Mouse (Mus musculus) gastrocnemius, postnatal 36 days (tissue): Measurements from ENCODE around the gene Agap2. TPM values are rescaled to one million over a fixed set of nuclear protein-coding genes. Genes with fewer than 3 reads are reported as not detected.
"Not testable (repeated sequence)": the region's sequence is repeated elsewhere in the genome, so short reads cannot be mapped to it uniquely, and the experiment has no call there.

Experiments used
- DNase-seq, 2 experiments: peaks; one replicate each; pipeline ENCODE4 v3.0.0; 2022
- intact Hi-C: fragments of 180-260 bp; cut with DNase I; formaldehyde crosslinking; loops from one replicate; pipeline ENCODE4 v1.15.1; 2025
- total RNA-seq, 2 experiments: library from RNA; stranded (reverse); gene quantifications; 2 replicates each; pipeline ENCODE4 v1.2.3; 2021

Gene Agap2
- total RNA-seq, 2 experiments from 2014 or later = 2.1 to 2.9 TPM

DNA sequence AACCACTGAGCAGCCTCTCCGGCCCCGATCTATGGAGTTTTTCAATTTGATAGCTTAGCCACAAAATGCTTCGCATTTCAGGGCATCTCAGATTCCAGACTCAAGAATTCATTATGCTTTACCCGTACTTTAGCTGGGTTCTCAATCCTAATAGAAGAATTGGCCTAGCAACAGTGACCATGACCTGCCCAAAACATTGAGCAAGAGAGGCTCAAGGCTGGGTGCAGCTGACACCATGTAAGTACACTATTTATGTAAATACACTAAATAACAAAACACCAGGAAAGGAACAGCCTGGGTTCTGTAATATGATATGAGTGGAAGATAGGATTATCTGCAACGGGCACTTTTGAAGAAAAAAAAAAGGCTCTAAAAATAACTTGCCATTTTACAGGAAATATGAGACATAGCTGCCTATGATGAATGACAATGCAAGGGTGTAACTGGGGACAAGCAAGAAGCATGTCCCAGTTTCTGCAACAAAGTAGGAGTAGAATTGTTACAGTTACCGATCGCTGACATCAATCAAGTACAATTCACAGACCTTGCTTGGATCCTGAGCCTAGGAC lies 52.7 kb downstream of the Agap2 start:
- intact Hi-C loops = loop anchor here (5.0 kb wide), 1 partner anchor 40 kb away; the partner anchor contains the start of gene B4galnt1
- DNase-seq = no peak

- intact Hi-C loops = loop anchor here (5.0 kb wide), 1 partner anchor 38 kb away; the partner anchor contains the start of gene B4galnt1
- DNase-seq = no peak
Measured at GRCm38 (mm10) chr10:127129431-127129830, 54.3 kb downstream of the Agap2 start.

GRCm38 (mm10) chr10:127132469-127132868 lies 57.4 kb downstream of the Agap2 start:
- DNase-seq = no peak
- intact Hi-C loops = no loop called here

- intact Hi-C loops = not testable (repeated sequence)
Measured at GRCm38 (mm10) chr10:127134394-127135035, 59.4 kb downstream of the Agap2 start.

DNA sequence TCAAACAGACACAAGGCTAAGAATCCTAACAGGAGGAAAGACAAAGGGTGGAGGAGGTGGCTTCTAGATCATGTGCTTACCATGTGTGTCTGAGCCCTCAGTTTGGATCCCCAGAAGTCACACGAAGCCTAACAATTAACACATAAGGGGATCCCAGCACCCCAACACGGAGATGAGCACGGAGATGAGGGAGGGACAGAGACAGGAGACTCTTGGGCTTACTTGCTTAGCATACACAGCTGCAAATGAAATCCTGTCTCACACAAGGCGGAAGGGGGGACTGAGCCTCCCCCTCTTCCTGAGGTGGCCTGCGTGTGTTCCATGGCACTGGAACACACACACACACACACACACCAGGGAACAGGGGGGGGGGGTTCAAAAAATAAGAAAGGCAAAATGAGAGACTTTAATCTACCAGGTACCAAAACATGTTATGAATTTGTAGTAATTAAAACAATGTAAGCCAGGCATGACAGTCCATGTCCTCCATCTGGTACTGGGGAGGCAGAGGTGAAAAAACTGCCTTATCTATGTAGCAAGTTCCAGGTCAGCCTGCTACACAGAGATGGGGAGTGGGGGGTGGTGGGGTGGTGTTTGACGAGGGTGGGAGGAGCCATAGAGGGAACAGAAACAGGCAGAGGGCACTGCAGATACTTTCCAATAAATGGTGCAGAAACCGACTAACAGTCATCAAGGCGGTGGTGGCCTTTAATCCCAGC lies 60.2 kb downstream of the Agap2 start:
- no peak for DNase-seq
- intact Hi-C loops = no loop called here

More at GRCm38 (mm10) chr10:127134394-127135035, 59.4 kb downstream of the Agap2 start:
- not testable (repeated sequence) for DNase-seq

GRCm38 (mm10) chr10:127136510-127136909 lies 61.4 kb downstream of the Agap2 start:
- no peak for DNase-seq
- intact Hi-C loops = no loop called here

GRCm38 (mm10) chr10:127137896-127138295 lies 62.8 kb downstream of the Agap2 start:
- intact Hi-C loops = no loop called here
- DNase-seq = no peak

- intact Hi-C loops = no loop called here
Measured at GRCm38 (mm10) chr10:127138328-127139141, 63.5 kb downstream of the Agap2 start.

DNA sequence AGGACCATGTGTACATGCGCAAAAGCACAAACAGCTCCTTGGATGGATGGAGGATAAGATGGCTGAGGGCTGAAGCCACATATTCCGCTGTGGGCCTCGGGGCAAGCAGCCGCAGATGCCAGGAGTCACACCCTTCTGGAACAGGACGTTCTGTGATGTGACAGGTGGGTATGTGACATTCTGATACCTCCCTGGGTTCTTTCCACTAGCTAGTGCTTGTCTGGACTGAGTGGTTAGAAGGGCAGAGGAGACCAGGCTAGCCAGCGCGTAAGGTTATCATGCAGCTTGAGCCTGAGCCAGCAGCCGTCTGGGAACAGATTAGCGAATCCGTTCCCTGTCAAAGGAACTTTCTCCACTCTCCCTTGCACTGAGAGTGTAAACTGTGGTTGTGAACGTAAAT lies 65.9 kb downstream of the Agap2 start:
- intact Hi-C loops = no loop called here
- DNase-seq = no peak

More at GRCm38 (mm10) chr10:127138328-127139141, 63.5 kb downstream of the Agap2 start:
- DNase-seq = no peak

DNA sequence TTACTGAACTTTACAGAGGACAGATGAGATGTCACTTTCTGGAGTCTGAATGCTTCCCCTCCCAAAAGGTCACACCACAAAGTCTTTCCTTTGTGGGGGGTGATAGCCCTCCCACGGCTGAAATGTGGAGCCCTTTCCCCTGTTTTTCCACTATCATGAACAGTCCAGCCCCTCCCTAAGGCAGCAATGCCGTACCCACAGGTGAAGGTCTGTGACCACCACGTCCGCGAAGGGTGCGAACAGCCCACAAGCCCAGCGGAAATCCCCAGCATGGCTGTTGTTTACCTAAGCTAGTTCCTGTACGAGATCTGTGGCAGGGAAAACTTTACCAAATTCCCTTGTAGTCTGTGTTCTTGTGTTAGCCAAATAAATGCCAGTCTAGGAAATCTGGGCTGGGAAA lies 66.4 kb downstream of the Agap2 start:
- intact Hi-C loops = no loop called here
- DNase-seq = no peak

Other genes starting within 250 kb of the Agap2 start
- 1 to 10 TPM; 1.3 to 1.7 TPM for gene Atp23, start 173.9 kb upstream of the Agap2 start, total RNA-seq
- gene Ctdsp2, start 96.6 kb upstream of the Agap2 start, total RNA-seq = 100 to 1,000 TPM in 1 of 2 experiments, 10 to 100 TPM in 1; 83.2 to 103 TPM
- gene Avil, start 74.6 kb upstream of the Agap2 start, total RNA-seq = 1 to 10 TPM; 1.8 to 2.0 TPM
- 10 to 100 TPM; 20.5 to 21.7 TPM for gene Tsfm, start 44.4 kb upstream of the Agap2 start, total RNA-seq
- 10 to 100 TPM in 1 of 2 experiments, 1 to 10 TPM in 1; 8.2 to 10.0 TPM for gene Mettl1, start 33.9 kb upstream of the Agap2 start, total RNA-seq
- under 1 TPM in 1 of 2 experiments, not detected in 1; 0.10 TPM for gene Eef1akmt3, start 33.8 kb upstream of the Agap2 start, total RNA-seq
- gene Cyp27b1, start 27.0 kb upstream of the Agap2 start, total RNA-seq = under 1 TPM; 0.10 to 0.15 TPM
- gene March9, start 15.1 kb upstream of the Agap2 start, total RNA-seq = under 1 TPM; 0.64 to 0.66 TPM
- gene Cdk4, start 11.8 kb upstream of the Agap2 start, total RNA-seq = 10 to 100 TPM; 29.7 to 38.9 TPM
- 10 to 100 TPM; 22.1 to 25.0 TPM for gene Tspan31, start 5.0 kb upstream of the Agap2 start, total RNA-seq
- gene Os9, start 45.8 kb downstream of the Agap2 start, total RNA-seq = 10 to 100 TPM; 10.7 to 11.4 TPM
- 1 to 10 TPM in 1 of 2 experiments, under 1 TPM in 1; 0.69 to 1.0 TPM for gene B4galnt1, start 89.9 kb downstream of the Agap2 start, total RNA-seq
- 1 to 10 TPM; 4.8 to 5.1 TPM for gene Slc26a10, start 105.4 kb downstream of the Agap2 start, total RNA-seq
- 1 to 10 TPM; 8.3 to 9.4 TPM for gene Arhgef25, start 114.8 kb downstream of the Agap2 start, total RNA-seq
- 10 to 100 TPM; 21.2 to 24.6 TPM for gene Dtx3, start 120.4 kb downstream of the Agap2 start, total RNA-seq
- 1 to 10 TPM; 5.6 to 6.1 TPM for gene Pip4k2c, start 136.3 kb downstream of the Agap2 start, total RNA-seq
- gene Kif5a, start 188.1 kb downstream of the Agap2 start, total RNA-seq = under 1 TPM; 0.20 to 0.66 TPM
- gene Dctn2, start 191.1 kb downstream of the Agap2 start, total RNA-seq = 10 to 100 TPM; 86.8 to 91.8 TPM
- 10 to 100 TPM; 11.5 to 17.1 TPM for gene Mbd6, start 213.7 kb downstream of the Agap2 start, total RNA-seq
- 10 to 100 TPM; 54.1 to 56.1 TPM for gene Mars, start 236.5 kb downstream of the Agap2 start, total RNA-seq
- 1 to 10 TPM in 1 of 2 experiments, under 1 TPM in 1; 0.96 to 1.3 TPM for gene Arhgap9, start 246.7 kb downstream of the Agap2 start, total RNA-seq